Mouse (Mus musculus): ENCODE data around the gene Dnttip2.
"Not testable (repeated sequence)": the region's sequence is repeated elsewhere in the genome, so short reads cannot be mapped to it uniquely, and the experiment has no call there.

Dnttip2 gene

DNA sequence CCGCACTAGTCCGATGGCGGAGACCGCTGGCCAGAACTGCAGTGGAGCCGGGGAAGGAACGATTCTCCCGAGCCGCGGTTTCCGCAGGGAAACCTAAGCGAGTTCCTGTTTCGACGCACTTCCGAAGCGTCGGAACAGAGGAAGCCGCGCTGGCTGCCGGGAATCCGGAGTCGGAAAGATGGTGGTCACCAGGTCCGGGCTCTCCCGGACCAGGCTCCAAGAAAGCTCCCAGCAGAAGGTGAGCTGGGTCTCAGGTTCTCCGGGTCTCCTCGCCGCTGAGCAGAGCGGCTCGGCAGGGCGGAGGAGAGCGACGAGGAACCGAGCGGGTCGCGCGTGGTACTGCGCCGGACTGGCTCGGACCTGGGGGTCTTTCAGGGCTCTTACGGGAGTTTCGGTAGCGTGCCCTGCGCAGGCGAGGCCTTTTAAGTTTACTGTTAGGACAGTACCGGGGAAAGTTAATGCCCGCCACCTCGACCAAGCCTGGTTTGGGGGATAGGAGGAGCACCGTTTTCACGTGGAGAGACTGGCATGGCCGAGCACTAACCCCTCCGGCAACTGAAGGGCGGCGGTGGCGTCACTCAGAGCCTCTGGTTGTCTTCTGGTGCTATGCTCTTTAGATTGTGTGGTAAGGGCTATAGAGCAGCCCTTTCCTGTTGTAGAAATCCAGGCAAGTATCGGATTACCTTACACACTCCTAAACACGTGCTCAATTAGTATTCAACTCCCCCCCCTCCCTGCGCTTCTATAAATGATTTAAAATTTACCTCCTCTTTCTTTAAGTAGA lies at the start of gene Dnttip2:
Gene Dnttip2 (plus strand): TSS at position 148 of the 784 bp plus-strand sequence.
- DNase-seq (ENCODE audit: low read depth, low spot score), result peak; percentile 98

GRCm38 (mm10) chr3:122226972-122227371 lies 47.2 kb upstream of the Dnttip2 start:
- not testable (repeated sequence) for DNase-seq (ENCODE audit: low read depth, low spot score)

- no peak for DNase-seq (ENCODE audit: low read depth, low spot score)
Measured at GRCm38 (mm10) chr3:122235772-122236171, 38.4 kb upstream of the Dnttip2 start.

DNA sequence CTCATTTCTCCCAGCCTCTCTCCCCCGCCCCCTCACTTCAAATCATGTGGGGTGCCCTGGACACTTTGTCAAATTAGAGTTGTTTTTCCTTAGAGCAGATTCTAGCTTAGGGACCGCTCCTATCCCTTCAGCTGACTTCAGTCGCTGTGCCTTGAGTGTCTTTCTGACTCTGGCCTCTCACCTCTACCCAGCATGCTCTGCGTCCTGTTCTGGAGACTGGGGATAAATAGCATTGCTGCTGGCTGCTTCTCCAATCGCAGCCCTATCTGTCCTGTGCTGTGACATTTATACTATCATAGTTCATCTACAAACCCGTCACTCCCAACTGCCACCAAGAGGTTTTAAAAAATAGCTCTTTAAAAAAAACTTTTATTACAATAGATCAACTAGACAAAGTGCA lies 31.3 kb upstream of the Dnttip2 start:
- DNase-seq (ENCODE audit: low read depth, low spot score), result no peak

GRCm38 (mm10) chr3:122243416-122244167 lies 30.6 kb upstream of the Dnttip2 start:
- DNase-seq (ENCODE audit: low read depth, low spot score), result peak; percentile 12

GRCm38 (mm10) chr3:122244759-122245158 lies 29.4 kb upstream of the Dnttip2 start:
- DNase-seq (ENCODE audit: low read depth, low spot score), result no peak

- DNase-seq (ENCODE audit: low read depth, low spot score), result peak; percentile 95
Measured at GRCm38 (mm10) chr3:122245215-122245877, 28.8 kb upstream of the Dnttip2 start, which contains the start of gene Gclm. Gene Gclm, plus strand, starts transcription at chr3:122245557.

GRCm38 (mm10) chr3:122245878-122246332 lies 28.3 kb upstream of the Dnttip2 start:
- peak; percentile 52 for DNase-seq (ENCODE audit: low read depth, low spot score)

GRCm38 (mm10) chr3:122246406-122246805 lies 27.8 kb upstream of the Dnttip2 start:
- no peak for DNase-seq (ENCODE audit: low read depth, low spot score)

GRCm38 (mm10) chr3:122246986-122247767 lies 27.0 kb upstream of the Dnttip2 start:
- no peak for DNase-seq (ENCODE audit: low read depth, low spot score)

DNA sequence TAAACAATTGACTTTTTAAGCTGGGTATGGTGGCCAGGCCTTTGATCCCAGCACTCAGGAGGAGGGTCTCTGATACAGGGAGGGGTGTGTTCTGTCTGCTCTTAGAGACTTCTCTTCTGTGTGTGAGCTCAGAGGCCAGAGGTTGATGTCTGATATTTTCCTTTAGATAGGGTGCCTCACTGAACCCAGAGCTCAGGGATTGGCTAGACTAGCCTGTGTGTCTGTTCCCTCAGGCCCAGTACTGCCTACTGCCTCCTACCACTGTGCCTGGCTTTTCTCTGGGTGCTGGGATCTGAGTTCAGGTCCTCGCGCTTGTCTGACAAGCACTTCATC lies 26.5 kb upstream of the Dnttip2 start:
- no peak for DNase-seq (ENCODE audit: low read depth, low spot score)

GRCm38 (mm10) chr3:122252466-122253253 lies 21.5 kb upstream of the Dnttip2 start:
- DNase-seq (ENCODE audit: low read depth, low spot score), result no peak

GRCm38 (mm10) chr3:122254050-122254449 lies 20.1 kb upstream of the Dnttip2 start:
- not testable (repeated sequence) for DNase-seq (ENCODE audit: low read depth, low spot score)

- no peak for DNase-seq (ENCODE audit: low read depth, low spot score)
Measured at GRCm38 (mm10) chr3:122269986-122270385, 4.2 kb upstream of the Dnttip2 start.

DNA sequence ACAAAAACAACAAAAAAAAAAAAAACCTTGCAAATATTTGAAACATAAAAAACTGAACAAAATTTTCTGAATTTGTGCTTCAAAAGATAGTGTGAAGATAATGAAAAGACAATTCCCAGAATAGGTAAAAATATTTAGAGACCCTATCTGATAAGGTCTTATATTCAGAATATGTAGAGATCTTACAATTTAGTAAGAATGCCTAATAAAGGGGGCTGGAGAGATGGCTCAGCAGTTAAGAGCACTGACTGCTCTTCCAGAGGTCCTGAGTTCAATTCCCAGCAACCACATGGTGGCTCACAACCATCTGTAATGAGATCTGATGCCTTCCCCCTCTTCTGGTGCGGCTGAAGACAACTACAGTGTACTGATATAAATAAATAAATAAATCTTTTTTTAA lies 1.6 kb upstream of the Dnttip2 start:
- not testable (repeated sequence) for DNase-seq (ENCODE audit: low read depth, low spot score)

DNA sequence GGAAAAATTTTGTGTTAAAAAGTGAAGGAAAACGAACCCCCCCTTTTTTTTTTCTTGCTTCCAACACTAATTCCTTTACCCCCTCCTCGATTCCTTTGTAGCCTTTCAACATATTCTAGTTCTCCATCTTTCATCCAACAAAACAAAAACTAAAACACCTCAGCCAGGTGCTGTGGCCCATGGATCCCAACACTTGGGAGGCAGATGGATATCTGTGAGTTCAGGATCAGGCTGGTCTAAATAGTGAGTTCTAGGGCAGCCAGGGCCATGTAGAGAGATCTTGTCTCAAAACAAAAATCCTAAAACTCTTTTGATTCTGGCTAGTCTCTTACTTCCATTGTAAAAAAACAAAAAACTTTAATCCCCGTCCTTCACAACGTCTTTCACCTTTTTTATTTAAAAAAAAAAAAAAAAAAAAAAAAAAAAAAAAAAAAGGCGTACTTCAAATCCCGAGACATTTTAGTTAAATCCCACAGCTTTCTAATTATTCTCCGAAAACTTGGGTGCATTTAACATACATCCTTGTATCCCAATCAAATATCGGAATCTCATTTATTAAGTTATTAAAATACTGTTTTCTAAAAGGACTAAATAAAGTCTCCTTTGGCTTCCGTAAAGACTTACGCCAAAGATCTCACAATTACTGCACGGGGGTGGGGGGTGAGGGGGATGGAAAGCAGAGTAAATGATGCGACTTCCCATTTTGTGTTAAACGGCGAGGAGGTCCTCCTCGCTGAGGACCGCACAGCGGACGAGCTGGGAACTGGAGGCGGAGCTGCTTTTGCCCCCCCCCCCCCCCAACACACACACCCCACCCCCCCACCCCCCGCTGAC lies 564 bp upstream of the Dnttip2 start:
- no peak for DNase-seq (ENCODE audit: low read depth, low spot score)

DNA sequence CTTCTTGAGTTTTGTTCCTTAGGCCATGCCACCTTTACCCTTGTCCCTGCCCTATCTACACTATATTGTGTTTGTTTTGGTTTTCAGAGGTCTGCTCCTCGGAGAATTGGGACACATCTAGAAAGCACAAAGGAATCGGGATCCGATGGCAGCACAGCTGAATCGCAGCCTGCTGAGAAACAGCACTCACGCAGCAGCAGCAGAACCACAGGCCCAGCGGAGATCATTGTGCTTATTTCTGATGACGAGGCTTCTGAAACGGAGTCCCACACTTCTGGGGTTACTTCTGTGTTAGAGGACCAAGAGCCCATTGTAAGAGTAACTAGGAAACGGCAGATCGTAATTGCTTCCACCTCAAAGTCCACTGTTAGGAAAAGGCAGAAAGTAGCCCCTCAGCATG lies 923 bp downstream of the Dnttip2 start:
- no peak for DNase-seq (ENCODE audit: low read depth, low spot score)

GRCm38 (mm10) chr3:122287195-122287594 lies 13.0 kb downstream of the Dnttip2 start:
- DNase-seq (ENCODE audit: low read depth, low spot score), result no peak

DNA sequence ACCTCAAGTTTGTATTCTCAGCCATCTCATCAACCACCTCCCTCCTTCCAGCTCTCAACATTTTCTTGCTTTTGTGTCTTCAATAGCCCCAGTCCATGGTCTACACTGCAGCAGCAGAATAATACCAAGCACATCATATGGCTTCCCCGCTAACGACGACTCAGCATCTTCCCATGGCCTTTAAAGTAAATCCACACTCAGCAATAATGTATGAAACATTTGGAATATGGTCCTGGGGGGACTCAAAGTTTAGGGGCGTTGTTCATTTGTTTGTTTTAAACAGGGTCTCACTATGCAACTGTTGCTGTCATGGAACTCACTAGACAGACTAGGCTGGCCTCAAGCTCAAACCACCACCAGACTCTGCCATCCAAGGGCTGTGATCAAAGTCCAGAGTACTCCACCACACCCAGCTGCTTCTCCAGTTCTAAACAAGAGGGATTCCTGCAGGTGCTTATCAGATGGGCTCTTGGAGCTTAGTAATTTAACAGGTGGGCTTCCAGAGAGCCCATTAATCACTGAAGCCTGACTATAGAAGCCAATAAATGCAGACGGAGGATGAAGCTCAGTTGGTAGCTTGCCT lies 14.5 kb downstream of the Dnttip2 start:
- no peak for DNase-seq (ENCODE audit: low read depth, low spot score)

Measured in mesoderm, embryonic 11.5 days (tissue).